Mouse (Mus musculus): ENCODE results near the gene Slc1a3.

GRCm38 (mm10) chr15:8748771-8749170 is 38.2 kb upstream of the Slc1a3 start:
- no peak for TF ChIP-seq POLR2A (IDR thresholded peaks at IDR 0.05; ENCODE audit: borderline replicate concordance, control insufficient read depth, low read depth, low read length)
- TF ChIP-seq CTCF (IDR thresholded peaks at IDR 0.05; ENCODE audit: control insufficient read depth, insufficient read depth, low read length): no peak

All from bone marrow, adult 2 months (tissue).